Mouse (Mus musculus) G1E (cell line): Measurements from ENCODE around the gene Slc16a5. TPM values are rescaled to one million over a fixed set of nuclear protein-coding genes. Genes with fewer than 3 reads are reported as not detected.
"Not testable (repeated sequence)": the region's sequence is repeated elsewhere in the genome, so short reads cannot be mapped to it uniquely, and the experiment has no call there.

ENCODE experiments used
- ATAC-seq: 2 replicates; pipeline ENCODE4 v1.8.0; 2016; ENCODE audit warnings: mild to moderate bottlenecking; ENCODE audit not compliant: insufficient number of reproducible peaks, poor library complexity, low FRiP score, severe bottlenecking; ENCODE audit errors: extremely low read depth
- DNase-seq: peaks from one replicate; pipeline ENCODE4 v3.0.0; 2012; ENCODE audit warnings: low spot score
- H3K27me3 ChIP-seq: 2 replicates; pipeline ENCODE4 v1.6.1; 2012; ENCODE audit warnings: mild to moderate bottlenecking, low read length, inconsistent platforms; ENCODE audit not compliant: insufficient read depth
- H3K36me3 ChIP-seq: replicated peaks from 2 replicates; pipeline ENCODE3; 2012; ENCODE audit warnings: mild to moderate bottlenecking, inconsistent platforms
- H3K4me1 ChIP-seq: 2 replicates; pipeline ENCODE4 v1.6.1; 2012; ENCODE audit warnings: low read depth, low read length, inconsistent platforms, mixed read lengths; ENCODE audit not compliant: insufficient read depth
- H3K4me3 ChIP-seq: 2 replicates; pipeline ENCODE4 v1.5.1; 2012; ENCODE audit warnings: low read depth, mild to moderate bottlenecking, inconsistent platforms, low read length, moderate library complexity, mixed read lengths
- H3K9me3 ChIP-seq: replicated peaks from 2 replicates; pipeline ENCODE4 v1.6.1; 2012; ENCODE audit warnings: inconsistent platforms
- CTCF ChIP-seq: IDR thresholded peaks from 2 replicates; pipeline ENCODE4 v1.5.1; 2012; ENCODE audit warnings: low read depth, low read length, inconsistent platforms, mixed read lengths
- GATA1 ChIP-seq: IDR thresholded peaks from 2 replicates; pipeline ENCODE4 v1.6.1; 2012; ENCODE audit warnings: borderline replicate concordance, low read length, inconsistent platforms, mixed read lengths
- GATA2 ChIP-seq: IDR thresholded peaks from 2 replicates; pipeline ENCODE4 v1.6.1; 2012; ENCODE audit warnings: low read depth, low read length, inconsistent platforms, borderline replicate concordance
- POLR2AphosphoS5 ChIP-seq: IDR thresholded peaks from 2 replicates; pipeline ENCODE4 v1.6.1; 2012; ENCODE audit warnings: low read depth, low read length, inconsistent platforms; ENCODE audit not compliant: insufficient replicate concordance
- TAL1 ChIP-seq: conservative IDR thresholded peaks from 2 replicates; pipeline ENCODE4 v1.6.1; 2012; ENCODE audit warnings: low read depth, low read length, inconsistent platforms, mixed read lengths
- polyA plus RNA-seq: library from polyadenylated mRNA; stranded (reverse); fragments of >175 nt; gene quantifications from 2 replicates; pipeline ENCODE4 v1.2.3, GENCODE M21; 2012
- total RNA-seq, 2 experiments: library from RNA; stranded (forward) in 1 of 2; stranded (reverse) in 1 of 2; fragments of 200-1000 nt in 1 of 2; fragments of >200 nt in 1 of 2; fragmentation: Nextera tagmentation in 1 of 2; gene quantifications; 2 replicates each; pipeline ENCODE4 v1.2.3; 2014 to 2017

Gene Slc16a5
- total and polyA plus RNA-seq, 3 experiments = 0.05 TPM; not detected in 2

DNA sequence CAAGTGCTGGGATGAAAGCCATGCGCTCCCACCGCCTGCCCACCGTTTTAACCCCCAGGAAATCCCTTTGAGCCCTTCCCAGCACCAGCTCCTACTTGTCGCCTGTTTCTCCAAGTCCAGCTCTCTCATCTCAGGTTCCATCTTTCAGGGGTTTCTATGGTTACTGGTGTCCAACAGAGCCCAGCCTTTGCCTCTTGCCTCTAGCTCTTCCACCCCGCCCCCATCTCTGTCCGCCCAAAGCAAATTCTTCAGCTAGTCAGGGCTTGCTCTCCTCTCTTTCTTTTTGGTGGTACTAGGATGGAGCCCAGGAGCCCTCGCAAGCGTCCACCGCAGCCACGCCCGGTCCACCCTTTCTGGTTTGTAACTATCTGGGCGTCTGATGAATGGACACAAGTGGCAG is 22.9 kb downstream of the Slc16a5 start:
- Histone ChIP-seq H3K4me3 (no peak overlapping the region), H3K36me3 (peaks cover 78% of the 10 kb centered on the region), H3K4me1 (peaks cover 30% of the 10 kb centered on the region), H3K27me3 (no peaks in the 10 kb centered on the region), H3K9me3 (no peaks in the 10 kb centered on the region)
- no peak for ATAC-seq
- DNase-seq = no peak
- no peak for TF ChIP-seq POLR2AphosphoS5
- no peak for TF ChIP-seq GATA2
- TF ChIP-seq TAL1 = no peak
- no peak for TF ChIP-seq GATA1
- no peak for TF ChIP-seq CTCF

DNA sequence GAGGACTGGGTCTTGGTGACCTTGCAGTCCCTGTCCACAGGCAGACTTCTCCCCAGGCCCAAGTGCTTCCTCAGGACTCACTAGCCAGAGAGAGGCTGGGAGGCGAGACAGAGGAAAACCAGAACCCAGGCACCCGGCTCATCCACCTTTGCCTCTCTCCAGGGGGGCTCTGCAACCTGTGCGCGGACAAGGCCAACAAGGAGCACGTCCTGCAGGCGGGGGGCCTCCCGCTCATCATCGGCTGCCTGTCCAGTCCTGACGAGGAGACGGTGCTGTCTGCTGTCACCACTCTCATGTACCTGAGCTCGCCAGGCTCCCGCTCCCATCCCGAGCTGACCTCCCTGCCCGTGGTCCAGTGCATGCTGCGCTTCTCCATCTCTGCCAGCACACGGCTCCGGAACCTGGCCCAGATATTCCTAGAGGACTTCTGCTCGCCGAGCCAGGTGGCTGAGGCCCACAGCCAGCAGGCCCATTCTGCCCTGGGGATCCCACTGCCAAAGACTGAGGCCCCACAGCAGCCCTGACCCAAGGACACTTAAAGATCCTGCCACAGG is 26.4 kb downstream of the Slc16a5 start:
- no peak for ATAC-seq
- H3K27me3 ChIP-seq = no peaks in the 10 kb centered on the region
- H3K4me3 ChIP-seq = peak overlapping the region; percentile 10; the same call in 1 of the 2 replicates
- no peak for TF ChIP-seq POLR2AphosphoS5
- no peak for TF ChIP-seq TAL1
- DNase-seq = no peak
- no peaks in the 10 kb centered on the region for H3K9me3 ChIP-seq
- H3K4me1 ChIP-seq = peaks cover 50% of the 10 kb centered on the region
- peaks cover 60% of the 10 kb centered on the region for H3K36me3 ChIP-seq

- no peak for ATAC-seq
- Histone ChIP-seq H3K4me3 (peak overlapping the region; percentile 85), H3K4me1 (peaks cover 50% of the 10 kb centered on the region), H3K36me3 (peaks cover 46% of the 10 kb centered on the region), H3K27me3 (no peaks in the 10 kb centered on the region), H3K9me3 (no peaks in the 10 kb centered on the region)
- no peak for DNase-seq
- no peak for TF ChIP-seq GATA1
- TF ChIP-seq CTCF = 0 out of 2 replicates have a peak, but pooled peaks have one; percentile 27
These were observed 28.4 kb downstream of the Slc16a5 start for GRCm38 (mm10) chr11:115490441-115491355.

- H3K9me3 ChIP-seq = no peaks in the 10 kb centered on the region
- peak within 1 kb of the TSS; percentile 85 for H3K4me3 ChIP-seq
- no peaks in the 10 kb centered on the region for H3K27me3 ChIP-seq
- ATAC-seq = peak; percentile 96
- H3K36me3 ChIP-seq = peaks cover 42% of the 10 kb centered on the region
- TF ChIP-seq POLR2AphosphoS5 = no peak
- TF ChIP-seq CTCF = peak; percentile 15; the same call in 1 of the 2 replicates
- no peak for TF ChIP-seq GATA1
- peaks cover 47% of the 10 kb centered on the region for H3K4me1 ChIP-seq
- peak; percentile 93 for DNase-seq
These were observed 29.2 kb downstream of the Slc16a5 start, which contains the start of gene Nt5c for GRCm38 (mm10) chr11:115491356-115492083. TSS of gene Nt5c (minus strand) at chr11:115491862.

- Histone ChIP-seq H3K9me3 (no peaks in the 10 kb centered on the region), H3K36me3 (peaks cover 45% of the 10 kb centered on the region), H3K27me3 (no peaks in the 10 kb centered on the region), H3K4me1 (peaks cover 47% of the 10 kb centered on the region), H3K4me3 (peak overlapping the region; percentile 85; the same call in 1 of the 2 replicates)
- no peak for ATAC-seq
- DNase-seq = no peak
- no peak for TF ChIP-seq TAL1
- no peak for TF ChIP-seq GATA2
- no peak for TF ChIP-seq GATA1
- no peak for TF ChIP-seq CTCF
- TF ChIP-seq POLR2AphosphoS5 = no peak
These were observed 30.1 kb downstream of the Slc16a5 start for GRCm38 (mm10) chr11:115492387-115492786.

GRCm38 (mm10) chr11:115496559-115496958 is 34.3 kb downstream of the Slc16a5 start:
- DNase-seq, H3K27me3 ChIP-seq, H3K4me3 ChIP-seq, H3K9me3 ChIP-seq, ATAC-seq: not testable (repeated sequence)
- Histone ChIP-seq H3K36me3 (peaks cover 50% of the 10 kb centered on the region), H3K4me1 (peaks cover 19% of the 10 kb centered on the region)
